Mouse (Mus musculus) inflammation-experienced regulatory T-cells, adult 6 months (primary cell): ENCODE data around the gene Gm10837. TPM values are rescaled to one million over a fixed set of nuclear protein-coding genes. Genes with fewer than 3 reads are reported as not detected.
A peak's percentile ranks its signal among the peaks of the same experiment; 100 is the strongest.

ENCODE experiments used
- ATAC-seq: one replicate; pipeline ENCODE4 v1.8.0; 2017
- polyA plus RNA-seq, 3 experiments: library from polyadenylated mRNA; unstranded; fragments of 100-300 nt; shearing (Covaris generic); gene quantifications; one replicate each; pipeline ENCODE4 v1.2.1; 2017

Gm10837 gene
- polyA plus RNA-seq, 3 experiments from 2014 or later: 0.36 TPM; not detected in 2

DNA sequence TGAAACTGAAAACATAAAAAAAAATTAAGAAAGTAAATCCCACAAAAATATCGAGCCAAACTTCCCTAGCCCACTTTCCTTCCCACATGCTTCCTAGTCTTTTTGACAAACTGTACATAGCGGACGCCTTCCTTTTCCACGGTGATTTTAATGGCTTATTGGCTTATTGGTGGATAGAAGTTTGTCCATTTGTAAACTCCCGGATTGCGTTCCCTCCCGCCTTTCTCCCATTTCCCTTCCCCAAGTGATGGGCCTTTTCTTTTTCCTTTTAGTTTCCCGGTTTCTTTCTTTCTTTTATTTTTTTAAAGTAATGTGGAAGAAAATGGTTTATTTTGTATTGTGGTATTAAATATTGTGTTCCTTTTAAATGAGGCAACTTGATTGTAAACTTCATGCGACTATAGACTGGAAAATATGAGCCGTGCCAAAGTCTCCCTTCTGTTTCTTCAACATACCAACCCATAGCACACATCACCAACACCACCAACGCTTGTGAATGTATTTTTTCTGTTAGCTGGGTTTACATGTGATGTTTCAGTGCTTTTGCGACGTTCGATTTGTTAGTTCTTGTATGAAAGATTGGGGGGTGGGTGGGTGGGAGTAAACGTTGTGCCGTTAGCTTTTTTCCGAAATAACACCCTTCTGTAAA, 10.8 kb upstream of the Gm10837 start:
- ATAC-seq: no peak

DNA sequence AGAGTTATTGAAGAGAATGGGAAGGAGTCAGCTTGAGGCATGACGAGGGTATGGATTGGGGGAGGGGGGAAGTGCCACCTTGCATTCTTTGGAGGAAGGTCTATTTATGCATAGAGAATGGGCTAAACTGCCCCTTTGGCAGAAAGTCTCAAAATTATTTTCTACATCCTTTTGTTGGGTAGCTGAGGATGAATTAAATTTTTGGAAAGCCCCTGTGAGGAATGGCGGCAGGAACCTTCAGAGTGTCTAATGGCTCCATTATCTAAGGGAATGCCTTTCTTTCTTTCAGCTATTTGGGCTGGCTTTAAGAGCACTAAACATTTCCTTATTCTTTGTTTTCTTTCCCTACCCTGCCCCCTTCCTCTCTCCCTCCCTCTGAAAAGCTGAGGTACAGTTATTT, 10.0 kb upstream of the Gm10837 start:
- no peak for ATAC-seq

DNA sequence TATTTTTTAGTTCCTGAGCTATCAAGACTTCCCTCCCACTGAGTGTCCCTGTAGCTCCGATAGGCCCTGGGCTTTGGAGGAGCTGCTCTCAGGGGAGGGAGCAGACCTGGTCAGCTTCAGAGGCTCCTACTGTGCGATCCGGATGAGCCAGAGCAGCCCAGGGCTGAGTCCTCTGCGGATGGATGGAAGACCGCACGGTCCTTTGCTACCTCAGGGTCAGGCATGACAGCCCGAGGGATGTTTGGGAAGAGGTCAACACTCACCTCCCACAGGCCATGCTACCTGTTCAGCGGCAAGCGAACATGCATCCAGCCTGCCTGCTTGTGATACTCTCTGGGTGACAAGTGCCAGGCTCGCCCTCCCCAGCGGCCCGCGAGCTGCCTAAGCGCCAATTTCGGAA, 9.2 kb upstream of the Gm10837 start:
- ATAC-seq: no peak

DNA sequence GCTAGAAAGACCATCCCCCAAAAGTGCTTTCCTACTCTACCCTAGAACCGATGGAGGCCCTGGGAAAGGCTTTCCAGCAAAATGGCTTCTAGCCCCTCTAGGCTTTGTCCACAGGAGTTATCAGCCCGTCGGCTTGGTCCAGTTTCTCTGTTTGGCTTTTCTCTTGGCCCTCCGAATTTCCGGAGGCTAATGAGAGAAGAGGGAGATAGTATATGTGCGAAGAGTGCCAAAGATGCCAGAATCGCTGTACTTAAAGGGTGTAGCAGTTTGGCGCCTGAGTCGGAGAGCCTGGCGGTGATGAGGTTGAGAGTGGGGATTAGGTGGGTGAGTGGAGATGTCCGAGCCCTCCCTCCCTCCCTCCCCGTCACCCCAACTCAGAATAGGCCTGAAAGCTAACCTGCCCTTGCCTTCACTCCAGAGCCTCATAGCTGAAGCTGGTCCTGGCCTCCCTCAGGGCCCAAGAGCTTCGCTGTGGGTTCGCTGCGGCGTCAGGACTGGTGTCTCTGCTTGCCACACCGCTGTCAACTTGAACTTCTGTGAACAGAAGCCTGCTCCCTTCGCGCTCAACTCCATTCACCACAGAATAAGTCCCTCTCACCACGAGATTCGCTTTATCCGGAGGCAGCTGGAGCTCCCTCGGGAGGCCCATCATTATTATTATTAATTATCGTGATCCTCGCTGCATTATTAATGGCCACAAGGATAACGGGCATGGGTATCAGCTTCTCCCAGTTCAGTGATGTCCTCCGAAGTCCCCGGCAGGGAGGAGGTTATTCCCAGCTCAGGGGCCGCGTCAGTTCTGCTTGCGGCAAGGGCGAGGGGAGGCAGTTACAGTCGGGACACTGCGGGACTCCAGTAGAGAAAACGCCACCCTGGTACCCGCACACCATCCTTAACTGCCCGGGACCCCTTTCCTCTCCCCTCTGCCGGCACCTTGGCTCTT, 8.0 kb upstream of the Gm10837 start:
- ATAC-seq: no peak

DNA sequence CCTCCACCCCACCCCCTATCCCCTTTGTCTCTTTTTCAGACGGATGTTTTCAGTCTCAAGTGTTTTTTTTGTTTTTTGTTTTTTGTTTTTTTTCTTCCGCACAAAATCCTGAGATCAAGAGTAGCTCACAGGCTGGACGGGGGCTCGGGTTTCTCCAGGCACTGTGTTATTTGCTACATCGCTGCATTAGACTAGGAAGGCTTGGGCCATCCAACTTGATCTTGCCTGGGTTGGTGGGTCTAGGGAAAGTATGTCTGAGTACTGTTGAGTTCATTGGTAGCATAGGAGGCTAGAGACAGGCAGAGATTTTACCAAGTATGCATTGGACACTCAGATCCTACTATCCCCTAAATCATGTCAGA, 7.4 kb upstream of the Gm10837 start:
- no peak for ATAC-seq

- no peak for ATAC-seq
These were observed 6.6 kb upstream of the Gm10837 start for GRCm38 (mm10) chr14:122483556-122484421.

- ATAC-seq: no peak
These were observed 5.9 kb upstream of the Gm10837 start for GRCm38 (mm10) chr14:122484458-122484843.

- ATAC-seq: no peak
These were observed 5.4 kb upstream of the Gm10837 start for GRCm38 (mm10) chr14:122484844-122485551.

DNA sequence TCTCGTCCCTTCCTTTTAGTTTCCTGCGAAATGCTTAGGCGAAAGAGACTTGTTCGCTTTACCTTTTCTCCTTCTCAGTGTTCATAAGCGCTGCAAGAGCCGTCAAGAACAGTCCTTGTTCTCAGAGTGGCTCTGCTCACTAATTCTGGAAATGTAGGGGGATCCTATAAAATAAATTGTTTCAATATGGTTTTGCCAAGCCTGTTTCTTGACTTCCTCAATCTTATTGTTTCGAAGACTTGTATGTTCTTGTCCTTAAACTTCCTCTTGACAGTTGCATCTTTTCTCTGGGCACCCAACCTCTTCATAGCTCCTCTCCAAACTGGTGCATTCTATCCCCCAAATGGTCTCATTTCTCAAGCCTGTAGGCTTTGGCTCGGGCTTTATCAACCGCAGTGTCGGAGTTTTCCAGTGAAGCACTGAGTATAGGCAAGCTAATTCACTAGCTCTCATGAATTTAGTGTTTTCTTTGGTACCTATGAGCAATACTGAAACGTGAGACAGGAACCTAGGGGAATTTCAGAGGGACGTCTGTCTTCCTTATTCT, 4.7 kb upstream of the Gm10837 start:
- no peak for ATAC-seq

DNA sequence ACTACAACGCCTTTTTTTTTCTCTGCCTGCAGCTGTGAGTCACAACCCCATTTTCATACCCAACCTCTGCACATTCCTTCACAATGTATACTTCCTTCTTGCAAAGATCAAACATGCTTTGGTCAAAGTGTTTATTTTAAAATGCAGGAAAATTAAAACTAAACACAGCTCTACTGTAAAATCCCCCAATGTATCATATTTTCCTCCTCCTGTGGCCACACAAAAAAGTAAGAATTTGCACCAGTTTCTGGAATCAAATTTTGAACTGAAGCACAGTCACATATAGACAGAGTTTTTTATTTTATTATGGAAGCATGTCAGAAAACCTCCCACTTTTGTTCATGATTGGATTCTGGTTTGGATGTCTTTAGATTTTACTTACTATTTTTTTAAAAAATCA, 3.8 kb upstream of the Gm10837 start:
- no peak for ATAC-seq

DNA sequence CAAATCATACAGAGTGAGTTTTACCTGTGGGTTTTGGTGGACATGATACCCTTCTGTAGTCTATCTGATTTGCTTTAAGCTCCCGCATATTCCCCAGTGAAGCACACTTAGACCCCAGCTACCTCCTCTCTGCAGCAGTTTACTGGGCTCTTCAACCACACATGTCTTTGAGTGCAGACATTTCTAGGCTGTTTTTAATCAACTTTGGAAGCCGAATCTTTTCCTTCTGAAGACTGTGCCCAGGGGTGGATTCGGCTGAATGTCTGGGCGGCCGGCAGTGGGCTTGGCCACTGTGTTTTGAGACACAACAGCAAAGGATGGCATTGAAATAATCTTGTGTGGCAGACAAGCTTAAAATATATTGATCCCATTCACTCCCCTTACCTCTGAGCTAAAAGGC, 3.0 kb upstream of the Gm10837 start:
- ATAC-seq: no peak

DNA sequence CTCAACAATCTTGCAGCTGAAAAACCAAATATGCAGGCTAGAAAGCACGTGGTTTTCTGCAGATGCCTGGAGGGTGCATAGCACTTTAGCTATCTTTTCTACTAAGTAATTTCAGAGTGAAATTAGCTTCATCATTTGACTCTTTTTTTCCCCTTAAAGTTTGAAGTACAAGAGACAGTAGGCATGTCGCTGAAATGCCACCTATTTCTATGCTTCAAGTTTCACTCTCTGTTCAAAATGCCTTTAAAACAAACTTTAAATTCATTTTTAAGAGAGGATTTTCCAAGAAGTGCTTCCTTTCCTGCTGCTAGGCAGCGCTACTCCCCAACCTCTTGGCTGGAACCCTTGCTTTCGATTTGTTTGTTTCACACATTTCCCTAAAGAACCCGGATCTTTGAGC, 1.3 kb upstream of the Gm10837 start:
- ATAC-seq: no peak

DNA sequence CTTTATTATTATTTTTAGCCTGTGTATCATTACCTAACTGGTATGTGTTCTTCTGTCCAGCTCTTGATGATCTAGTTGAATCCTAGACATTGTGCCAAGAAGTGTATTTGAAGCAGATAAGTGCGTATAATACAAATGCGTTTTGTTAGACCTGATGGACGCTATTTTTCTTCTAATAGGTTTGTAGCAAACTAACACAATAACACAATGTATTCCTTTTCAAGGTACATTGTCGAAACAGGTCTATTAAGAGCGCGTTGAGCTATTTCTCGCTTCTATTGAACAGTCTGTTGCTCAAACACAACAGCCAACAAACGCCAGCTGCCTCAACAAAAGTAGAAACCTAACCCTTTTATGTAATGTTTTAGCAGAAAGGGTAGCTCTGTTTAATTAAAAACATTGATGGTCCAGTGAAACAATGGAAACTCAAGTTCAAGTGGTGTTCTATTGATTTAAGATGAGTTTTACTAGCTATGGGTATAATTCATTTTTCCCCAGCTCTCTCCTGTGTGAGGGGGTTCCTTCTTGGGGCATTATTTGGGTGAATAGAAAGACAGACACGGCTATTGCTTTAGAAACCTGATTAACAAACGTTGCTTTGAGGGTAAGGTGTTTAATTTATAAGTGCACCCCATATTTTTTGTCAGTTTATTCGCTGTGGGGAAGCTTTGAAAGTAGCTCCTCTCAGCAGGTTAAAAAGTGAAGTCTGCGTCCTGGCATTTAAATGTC, 536 bp upstream of the Gm10837 start:
- no peak for ATAC-seq

- ATAC-seq: no peak
These were observed 1.1 kb downstream of the Gm10837 start for GRCm38 (mm10) chr14:122491521-122491920.

DNA sequence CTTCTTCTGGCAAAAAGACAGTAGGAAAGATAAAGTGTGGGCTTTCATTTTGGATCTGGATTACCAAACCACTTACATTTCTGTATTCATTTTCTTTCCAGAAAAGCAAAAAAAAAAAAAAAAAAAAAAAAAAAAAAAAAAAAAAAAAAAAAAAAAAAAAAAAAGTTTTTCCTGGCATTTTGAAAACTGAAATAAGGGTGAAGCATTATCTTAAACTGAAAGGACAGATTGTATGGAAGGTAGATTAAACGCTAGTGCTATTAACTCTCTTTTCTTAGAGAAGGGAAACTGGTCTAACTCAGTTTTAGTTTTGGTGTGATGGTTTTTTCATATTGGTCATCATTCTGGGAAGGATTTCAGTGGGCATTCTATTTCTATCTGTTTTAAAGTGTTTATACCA, 1.6 kb downstream of the Gm10837 start:
- no peak for ATAC-seq

DNA sequence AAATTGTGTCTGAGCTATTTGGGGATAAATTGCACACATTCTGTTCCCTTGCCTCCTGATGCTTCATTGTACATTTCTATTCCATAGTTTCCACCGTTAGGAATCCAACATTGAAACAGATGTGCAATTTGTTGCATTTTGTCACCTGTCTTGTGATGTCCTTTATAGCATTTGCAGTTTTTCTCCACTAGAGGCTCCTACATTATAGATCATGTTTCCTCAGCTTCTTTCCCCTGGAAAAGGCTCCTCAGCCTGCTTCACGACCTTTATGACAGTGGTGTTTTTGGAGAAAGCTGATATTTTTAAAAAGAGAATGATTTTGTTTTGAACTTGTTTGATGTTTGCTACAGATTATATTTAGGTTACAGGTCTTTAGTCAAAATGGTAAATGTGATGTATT, 18.7 kb downstream of the Gm10837 start:
- no peak for ATAC-seq

DNA sequence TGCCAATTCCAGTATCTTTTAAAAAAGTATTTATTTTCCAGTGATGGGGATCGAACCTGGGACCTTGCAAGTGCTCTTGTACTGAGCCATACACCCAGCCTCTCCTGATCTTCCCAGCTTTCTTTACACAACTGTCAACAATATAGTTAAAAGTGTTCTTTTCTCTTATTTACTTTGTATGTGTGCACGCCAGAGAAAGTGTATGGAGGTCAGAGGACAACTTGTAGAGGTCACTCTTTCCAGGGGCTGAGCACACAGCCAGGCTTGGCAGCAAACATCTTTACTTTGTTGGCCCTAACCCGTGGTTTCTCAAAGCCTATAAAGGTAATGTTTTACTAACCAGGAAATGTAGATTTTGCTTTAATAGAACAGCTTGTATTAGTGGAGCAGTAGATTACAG, 21.1 kb downstream of the Gm10837 start:
- no peak for ATAC-seq

- ATAC-seq: no peak
These were observed 23.2 kb downstream of the Gm10837 start for GRCm38 (mm10) chr14:122513511-122514036.

DNA sequence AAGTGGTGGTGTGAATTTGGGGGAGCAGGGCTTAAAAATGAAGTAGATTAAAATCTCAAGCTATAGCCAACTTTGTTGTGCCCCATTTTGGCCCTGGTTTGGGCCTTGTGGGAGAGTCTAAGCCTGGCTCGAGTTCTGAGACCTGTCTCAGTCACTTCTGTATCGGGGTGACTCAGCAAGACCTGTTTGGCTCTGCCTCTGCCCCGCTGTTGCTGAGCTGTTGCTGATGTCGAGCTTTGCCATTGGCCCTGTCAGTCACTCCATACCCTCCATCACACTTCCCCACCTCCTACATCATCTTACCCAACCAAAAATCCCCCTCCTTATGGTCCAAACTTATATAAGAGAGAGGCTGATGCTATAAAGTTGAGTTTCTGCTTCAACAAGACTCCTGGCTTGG, 38.1 kb downstream of the Gm10837 start:
- no peak for ATAC-seq

- peak; percentile 96 for ATAC-seq
These were observed 43.9 kb downstream of the Gm10837 start, which contains the start of gene Pcca for GRCm38 (mm10) chr14:122534017-122534924. Pcca (plus strand) TSS chr14:122534324.
